Mouse (Mus musculus) heart, embryonic 10.5 days (tissue): ENCODE data around the gene Nrn1l. TPM values are rescaled to one million over a fixed set of nuclear protein-coding genes. Genes with fewer than 3 reads are reported as not detected.

Experiments
- DNase-seq: peaks from one replicate; pipeline ENCODE4 v3.0.0-alpha.2; 2017; ENCODE audit warnings: low spot score
- H3K27ac ChIP-seq: fragments of 300-500 bp; sonication (generic); 2 replicates; pipeline ENCODE4 v1.5.1; 2016; ENCODE audit warnings: mild to moderate bottlenecking
- H3K27me3 ChIP-seq: fragments of 300-500 bp; sonication (generic); 2 replicates; pipeline ENCODE4 v1.6.1; 2016; ENCODE audit warnings: mild to moderate bottlenecking; ENCODE audit not compliant: poor library complexity, insufficient read depth, severe bottlenecking
- H3K36me3 ChIP-seq: fragments of 300-500 bp; sonication (generic); 2 replicates; pipeline ENCODE4 v1.6.1; 2016; ENCODE audit warnings: mild to moderate bottlenecking, moderate library complexity
- H3K4me1 ChIP-seq: fragments of 300-500 bp; sonication (generic); 2 replicates; pipeline ENCODE4 v1.6.1; 2016; ENCODE audit warnings: mild to moderate bottlenecking
- H3K4me3 ChIP-seq: fragments of 300-500 bp; sonication (generic); 2 replicates; pipeline ENCODE4 v1.5.1; 2016; ENCODE audit warnings: mild to moderate bottlenecking, moderate library complexity
- H3K9me3 ChIP-seq: fragments of 300-500 bp; sonication (generic); 2 replicates; pipeline ENCODE4 v1.6.1; 2016; ENCODE audit warnings: mild to moderate bottlenecking, moderate library complexity
- WGBS: fragments of 180-500 bp; shearing (Covaris S2); methylation state at CpG from one replicate; pipeline ENCODE4 v1.1.7; 2016; 5-methylcytosine and 5-hydroxymethylcytosine counted together
- polyA plus RNA-seq: library from polyadenylated mRNA; unstranded; fragments of >200 nt; fragmentation: Nextera tagmentation; extraction: Ambion mirVana; gene quantifications from 2 replicates; pipeline ENCODE4 v1.2.1, GENCODE M21; 2016

Gene Nrn1l
- 0.43 and 0.46 TPM in 2 replicates for polyA plus RNA-seq

GRCm38 (mm10) chr8:105893339-105893738 lies at the start of gene Nrn1l:
Gene Nrn1l (plus strand): TSS chr8:105893567.
- peak within 1 kb of the TSS; percentile 20; the same call in 1 of the 2 replicates for H3K4me3 ChIP-seq
- H3K9me3 ChIP-seq, result no peaks in the 10 kb centered on the region
- H3K27me3 ChIP-seq, result no peaks in the 10 kb centered on the region
- 8% methylated on average over 11 of the region's 11 CpGs for WGBS
- peaks cover 11% of the 10 kb centered on the region; the same call in 1 of the 2 replicates for H3K4me1 ChIP-seq
- H3K27ac ChIP-seq, result 0 out of 2 replicates have a peak within 1 kb of the TSS, but pooled peaks have one; percentile 17
- H3K36me3 ChIP-seq, result peaks cover 53% of the 10 kb centered on the region
- peak; percentile 84 for DNase-seq

DNA sequence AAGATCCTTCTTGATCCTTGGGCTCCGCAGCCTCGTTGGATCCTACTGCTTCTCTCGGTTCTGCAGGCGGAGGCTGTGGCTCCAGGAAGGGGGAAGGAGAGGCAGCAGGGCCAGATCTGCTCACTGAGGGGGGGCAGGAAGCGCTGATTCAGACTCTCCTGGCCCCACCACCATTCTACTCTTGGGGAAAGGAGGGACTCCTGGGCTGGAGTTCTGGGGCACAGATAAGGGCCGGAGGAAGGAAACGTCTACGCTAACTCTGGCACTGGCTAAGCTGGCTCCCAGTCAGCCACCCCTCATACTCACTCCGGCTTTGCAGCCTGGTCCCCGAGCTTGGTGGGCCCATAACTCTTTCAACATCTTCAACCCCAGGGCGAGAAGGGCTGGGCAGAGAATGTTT lies 46.7 kb upstream of the Nrn1l start:
- Histone ChIP-seq H3K9me3 (no peaks in the 10 kb centered on the region), H3K36me3 (peaks cover 80% of the 10 kb centered on the region), H3K4me1 (peaks cover 11% of the 10 kb centered on the region), H3K27ac (0 out of 2 replicates have a peak overlapping the region, but pooled peaks have one; percentile 47), H3K4me3 (no peak overlapping the region), H3K27me3 (no peaks in the 10 kb centered on the region)
- WGBS, result 71% methylated on average over 11 of the region's 11 CpGs
- no peak for DNase-seq

DNA sequence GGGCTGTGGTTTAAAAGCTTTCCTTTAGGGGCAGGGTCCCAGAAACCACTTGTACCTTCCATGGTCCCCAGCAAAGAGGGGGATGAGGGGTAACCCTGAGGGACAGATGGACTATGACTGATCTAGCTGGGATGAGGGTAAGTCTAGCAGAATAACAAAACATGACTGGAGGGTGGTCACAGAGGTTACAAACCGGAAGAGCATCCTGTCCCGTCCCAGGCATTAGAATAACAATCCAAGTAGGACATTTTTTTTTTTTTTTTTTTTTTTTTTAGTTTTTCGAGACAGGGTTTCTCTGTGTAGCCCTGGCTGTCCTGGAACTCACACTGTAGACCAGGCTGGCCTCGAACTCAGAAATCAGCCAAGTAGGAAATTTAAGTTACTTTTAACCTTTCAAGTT lies 43.4 kb upstream of the Nrn1l start:
- Histone ChIP-seq H3K4me3 (no peak overlapping the region), H3K27ac (no peak overlapping the region), H3K9me3 (no peaks in the 10 kb centered on the region), H3K36me3 (peaks cover 50% of the 10 kb centered on the region), H3K4me1 (peaks cover 11% of the 10 kb centered on the region), H3K27me3 (no peaks in the 10 kb centered on the region)
- WGBS, result 67% methylated on average over 4 of the region's 4 CpGs
- no peak for DNase-seq

- peak overlapping the region; percentile 83 for H3K4me3 ChIP-seq
These were observed 42.8 kb upstream of the Nrn1l start for GRCm38 (mm10) chr8:105850611-105851010.

GRCm38 (mm10) chr8:105851651-105852143 lies 41.7 kb upstream of the Nrn1l start:
- H3K9me3 ChIP-seq, result no peaks in the 10 kb centered on the region

More at GRCm38 (mm10) chr8:105850611-105851010, 42.8 kb upstream of the Nrn1l start:
- Histone ChIP-seq H3K4me1 (peaks cover 16% of the 10 kb centered on the region), H3K27me3 (no peaks in the 10 kb centered on the region), H3K36me3 (peaks cover 44% of the 10 kb centered on the region), H3K9me3 (no peaks in the 10 kb centered on the region), H3K27ac (0 out of 2 replicates have a peak overlapping the region, but pooled peaks have one; percentile 47)
- DNase-seq, result no peak
- 79% methylated on average over 7 of the region's 7 CpGs for WGBS

DNA sequence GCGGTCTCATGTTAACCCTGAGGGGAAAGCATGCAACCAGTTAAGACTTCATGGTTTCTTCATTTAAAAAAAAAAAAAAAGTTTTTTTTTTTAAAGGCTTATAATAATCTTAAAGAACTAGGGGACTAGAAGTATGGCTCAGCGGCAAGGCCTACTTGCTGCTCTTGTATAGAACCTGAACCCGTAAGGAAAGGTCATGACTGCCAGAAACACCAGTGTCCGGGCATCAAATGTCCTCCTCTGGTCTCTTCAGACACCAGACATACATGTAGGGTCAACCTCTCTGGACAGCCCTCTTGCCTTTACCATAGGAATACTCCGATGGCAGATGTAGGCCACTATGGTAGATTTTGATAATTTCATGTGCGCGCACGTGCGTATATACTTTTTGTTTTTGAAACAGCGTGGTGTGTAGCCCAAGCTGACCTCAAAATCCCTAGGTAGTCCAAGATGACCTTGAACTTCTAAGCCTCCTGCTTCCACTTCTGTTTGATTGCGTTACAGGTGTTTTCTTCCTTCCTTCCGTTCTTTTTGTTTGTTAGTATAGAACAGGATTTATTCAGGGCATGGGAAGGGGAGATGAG lies 41.1 kb upstream of the Nrn1l start:
- 80% methylated on average over 12 of the region's 12 CpGs for WGBS
- Histone ChIP-seq H3K36me3 (peaks cover 31% of the 10 kb centered on the region), H3K4me1 (peaks cover 33% of the 10 kb centered on the region), H3K27me3 (no peaks in the 10 kb centered on the region), H3K4me3 (peak overlapping the region; percentile 83), H3K9me3 (no peaks in the 10 kb centered on the region), H3K27ac (peak overlapping the region; percentile 89)
- DNase-seq, result no peak

More at GRCm38 (mm10) chr8:105851651-105852143, 41.7 kb upstream of the Nrn1l start:
- peak overlapping the region; percentile 83 for H3K4me3 ChIP-seq
- H3K27me3 ChIP-seq, result no peaks in the 10 kb centered on the region
- peaks cover 27% of the 10 kb centered on the region for H3K4me1 ChIP-seq
- peak; percentile 96 for DNase-seq
- under 1% methylated on average over 34 of the region's 34 CpGs for WGBS
- H3K27ac ChIP-seq, result peak overlapping the region; percentile 89
- peaks cover 33% of the 10 kb centered on the region for H3K36me3 ChIP-seq

GRCm38 (mm10) chr8:105853178-105853577 lies 40.2 kb upstream of the Nrn1l start, which contains the start of gene Cenpt:
Gene Cenpt (minus strand): TSS chr8:105853278.
- WGBS, result 90% methylated on average over 3 of the region's 3 CpGs
- H3K27me3 ChIP-seq, result no peaks in the 10 kb centered on the region
- H3K27ac ChIP-seq, result peak within 1 kb of the TSS; percentile 16; the same call in 1 of the 2 replicates
- H3K4me1 ChIP-seq, result peaks cover 39% of the 10 kb centered on the region
- H3K9me3 ChIP-seq, result no peaks in the 10 kb centered on the region
- peaks cover 24% of the 10 kb centered on the region for H3K36me3 ChIP-seq
- DNase-seq, result no peak
- peak within 1 kb of the TSS; percentile 83; the same call in 1 of the 2 replicates for H3K4me3 ChIP-seq

- DNase-seq, result no peak
- Histone ChIP-seq H3K27me3 (no peaks in the 10 kb centered on the region), H3K36me3 (peaks cover 19% of the 10 kb centered on the region), H3K4me1 (peaks cover 48% of the 10 kb centered on the region), H3K27ac (peak overlapping the region; percentile 92), H3K4me3 (peak overlapping the region; percentile 77), H3K9me3 (no peaks in the 10 kb centered on the region)
- 23% methylated on average over 8 of the region's 8 CpGs for WGBS
These were observed 39.1 kb upstream of the Nrn1l start for GRCm38 (mm10) chr8:105854303-105854702.

DNA sequence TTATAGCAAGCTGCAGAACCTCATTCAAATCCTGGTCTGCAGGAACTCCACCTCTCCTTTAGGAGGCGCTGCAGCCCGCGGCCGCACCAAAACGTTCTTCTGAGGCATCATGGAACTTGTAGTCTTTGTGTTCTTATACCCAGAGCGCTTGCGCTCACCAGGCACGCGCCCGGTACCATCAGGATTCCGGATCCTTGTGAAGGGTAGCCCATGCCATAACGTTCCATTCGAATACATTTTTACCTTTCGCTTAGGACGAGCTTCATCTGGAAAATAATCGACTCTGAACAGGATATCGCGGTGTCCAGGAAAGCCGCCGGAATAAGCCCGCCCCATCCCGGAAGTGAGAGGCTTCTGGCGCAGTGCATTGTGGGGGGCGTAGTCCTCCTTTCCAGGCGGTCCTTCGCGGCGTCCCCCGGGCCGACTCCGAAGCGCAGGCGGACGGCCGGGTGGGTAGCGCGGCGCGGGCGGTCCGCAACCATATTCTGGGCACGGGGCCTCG lies 38.6 kb upstream of the Nrn1l start, which contains the start of gene Thap11:
TSS of gene Thap11 (plus strand) at position 418 of the 502 bp plus-strand sequence.
- peak within 1 kb of the TSS; percentile 77 for H3K4me3 ChIP-seq
- H3K27me3 ChIP-seq, result no peaks in the 10 kb centered on the region
- peak; percentile 97 for DNase-seq
- under 1% methylated on average over 43 of the region's 43 CpGs for WGBS
- no peaks in the 10 kb centered on the region for H3K9me3 ChIP-seq
- H3K27ac ChIP-seq, result peak within 1 kb of the TSS; percentile 92
- peaks cover 15% of the 10 kb centered on the region for H3K36me3 ChIP-seq
- H3K4me1 ChIP-seq, result peaks cover 52% of the 10 kb centered on the region

DNA sequence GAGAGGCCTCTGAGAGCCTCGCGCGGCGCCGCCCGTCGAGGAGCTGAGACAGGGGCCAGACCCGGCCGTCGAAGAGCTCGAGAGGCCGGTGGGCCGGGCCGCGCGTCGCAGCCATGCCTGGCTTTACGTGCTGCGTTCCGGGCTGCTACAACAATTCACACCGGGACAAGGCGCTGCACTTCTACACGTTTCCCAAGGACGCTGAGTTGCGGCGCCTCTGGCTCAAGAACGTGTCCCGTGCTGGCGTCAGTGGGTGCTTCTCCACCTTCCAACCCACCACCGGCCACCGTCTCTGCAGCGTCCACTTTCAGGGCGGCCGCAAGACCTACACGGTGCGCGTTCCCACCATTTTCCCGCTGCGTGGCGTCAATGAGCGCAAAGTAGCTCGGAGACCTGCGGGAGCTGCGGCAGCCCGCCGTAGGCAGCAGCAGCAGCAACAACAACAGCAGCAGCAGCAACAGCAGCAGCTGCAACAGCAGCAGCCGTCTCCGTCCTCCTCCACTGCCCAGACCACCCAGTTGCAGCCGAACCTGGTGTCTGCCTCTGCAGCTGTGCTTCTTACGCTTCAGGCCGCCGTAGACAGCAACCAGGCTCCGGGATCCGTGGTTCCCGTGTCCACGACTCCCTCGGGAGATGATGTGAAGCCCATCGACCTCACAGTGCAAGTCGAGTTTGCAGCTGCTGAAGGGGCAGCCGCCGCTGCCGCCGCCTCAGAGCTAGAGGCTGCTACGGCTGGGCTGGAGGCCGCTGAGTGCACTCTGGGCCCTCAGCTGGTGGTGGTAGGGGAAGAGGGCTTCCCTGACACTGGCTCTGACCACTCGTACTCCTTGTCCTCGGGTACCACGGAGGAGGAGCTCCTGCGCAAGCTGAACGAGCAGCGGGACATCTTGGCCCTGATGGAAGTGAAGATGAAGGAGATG lies 37.9 kb upstream of the Nrn1l start:
- peak overlapping the region; percentile 92 for H3K27ac ChIP-seq
- no peaks in the 10 kb centered on the region for H3K9me3 ChIP-seq
- WGBS, result under 1% methylated on average over 71 of the region's 71 CpGs
- H3K36me3 ChIP-seq, result peaks cover 12% of the 10 kb centered on the region; the same call in 1 of the 2 replicates
- H3K4me1 ChIP-seq, result peaks cover 54% of the 10 kb centered on the region
- DNase-seq, result peak; percentile 90
- H3K27me3 ChIP-seq, result no peaks in the 10 kb centered on the region
- peak overlapping the region; percentile 77 for H3K4me3 ChIP-seq

DNA sequence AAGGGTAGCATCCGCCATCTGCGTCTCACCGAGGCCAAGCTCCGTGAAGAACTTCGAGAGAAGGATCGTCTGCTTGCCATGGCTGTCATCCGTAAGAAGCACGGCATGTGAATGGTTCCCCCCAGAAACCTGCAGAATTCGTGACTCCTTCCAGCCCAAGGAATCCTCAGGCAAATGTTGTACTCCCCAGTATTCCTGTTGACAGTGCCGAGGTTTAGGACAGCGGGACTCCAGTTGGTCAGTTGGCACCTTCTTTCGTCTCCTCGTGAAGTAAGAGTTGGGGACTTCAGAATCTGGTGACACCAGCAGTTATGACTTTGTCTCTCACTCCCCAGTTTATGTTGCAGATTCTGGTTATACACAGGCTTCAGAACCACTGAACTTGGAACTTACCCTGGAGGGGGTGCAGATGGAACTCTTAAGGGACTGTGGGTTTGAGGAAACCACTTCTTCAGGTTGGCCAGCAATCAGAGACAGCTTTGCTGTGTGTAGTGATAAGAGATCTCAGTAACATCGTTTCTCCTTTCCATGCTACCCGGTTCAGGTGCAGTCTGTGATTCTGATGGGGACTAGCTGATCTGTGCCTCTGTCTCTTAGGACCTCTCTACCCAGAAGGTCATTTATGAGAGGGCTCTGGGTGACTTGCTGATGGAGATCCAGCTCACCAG lies 37.1 kb upstream of the Nrn1l start:
- peak overlapping the region; percentile 92 for H3K27ac ChIP-seq
- H3K9me3 ChIP-seq, result no peaks in the 10 kb centered on the region
- peaks cover 52% of the 10 kb centered on the region for H3K4me1 ChIP-seq
- H3K36me3 ChIP-seq, result peaks cover 12% of the 10 kb centered on the region; the same call in 1 of the 2 replicates
- no peak for DNase-seq
- no peaks in the 10 kb centered on the region for H3K27me3 ChIP-seq
- WGBS, result 14% methylated on average over 15 of the region's 15 CpGs
- peak overlapping the region; percentile 77 for H3K4me3 ChIP-seq

DNA sequence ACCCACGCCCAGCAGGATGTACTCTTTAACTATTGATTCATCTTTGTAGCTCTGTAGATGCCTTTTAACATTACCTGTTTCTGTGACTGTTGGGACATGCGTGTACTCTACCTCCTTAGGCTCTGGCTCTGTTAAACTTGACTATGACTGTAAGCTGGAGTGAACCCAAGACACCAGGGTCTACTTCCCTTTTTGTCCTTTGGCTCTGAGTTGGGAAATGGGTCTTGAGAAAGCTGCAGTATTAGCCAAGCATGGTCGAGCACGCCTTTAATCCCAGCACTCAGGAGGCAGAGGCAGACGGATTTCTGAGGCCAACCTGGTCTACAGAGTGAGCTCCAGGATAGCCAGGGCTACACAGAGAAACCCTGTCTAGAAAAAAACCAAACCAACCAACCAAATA lies 34.9 kb upstream of the Nrn1l start:
- no peak overlapping the region for H3K4me3 ChIP-seq
- 84% methylated on average over 5 of the region's 5 CpGs for WGBS

More for the DNA sequence above, 34.9 kb upstream of the Nrn1l start:
- H3K9me3 ChIP-seq, result no peaks in the 10 kb centered on the region
- DNase-seq, result no peak
- H3K27ac ChIP-seq, result no peak overlapping the region
- H3K36me3 ChIP-seq, result peaks cover 19% of the 10 kb centered on the region
- H3K27me3 ChIP-seq, result no peaks in the 10 kb centered on the region
- peaks cover 66% of the 10 kb centered on the region for H3K4me1 ChIP-seq
